Mouse (Mus musculus) bone marrow macrophage, adult 2 months (primary cell): ENCODE data around the gene Fkbp10.

ENCODE experiments used
- CTCF ChIP-seq: IDR thresholded peaks from 2 replicates; pipeline ENCODE4 v1.5.1; 2012; ENCODE audit warnings: low read depth, mild to moderate bottlenecking, low read length, moderate library complexity
- POLR2A ChIP-seq: IDR thresholded peaks from 2 replicates; pipeline ENCODE4 v1.6.1; 2012; ENCODE audit warnings: mild to moderate bottlenecking, low read depth, low read length, borderline replicate concordance

GRCm38 (mm10) chr11:100400842-100401241 is 14.7 kb upstream of the Fkbp10 start:
- no peak for TF ChIP-seq POLR2A
- TF ChIP-seq CTCF = no peak
